Mouse (Mus musculus) liver, embryonic 16.5 days (tissue): ENCODE data around the gene Irs2. TPM values are rescaled to one million over a fixed set of nuclear protein-coding genes. Genes with fewer than 3 reads are reported as not detected.

Experiments used
- ATAC-seq: fragments of 200-750 bp; cut with Nextera tagmentation; 2 replicates; pipeline ENCODE4 v1.8.0; 2017; ENCODE audit warnings: low read depth, mild to moderate bottlenecking, moderate number of reproducible peaks, moderate library complexity
- H3K27ac ChIP-seq: fragments of 300-500 bp; sonication (generic); 2 replicates; pipeline ENCODE4 v1.5.1; 2014; ENCODE audit warnings: mild to moderate bottlenecking, low read length
- H3K27me3 ChIP-seq: fragments of 300-500 bp; sonication (generic); 2 replicates; pipeline ENCODE4 v1.6.1; 2014; ENCODE audit warnings: low read depth, low read length, mixed read lengths; ENCODE audit not compliant: control insufficient read depth, insufficient read depth
- H3K36me3 ChIP-seq: fragments of 300-500 bp; sonication (generic); 2 replicates; pipeline ENCODE4 v1.6.1; 2014; ENCODE audit warnings: mild to moderate bottlenecking; ENCODE audit not compliant: control insufficient read depth, insufficient read depth
- H3K4me1 ChIP-seq: fragments of 300-500 bp; sonication (generic); 2 replicates; pipeline ENCODE4 v1.6.1; 2014; ENCODE audit warnings: low read depth, low read length, mixed read lengths; ENCODE audit not compliant: control insufficient read depth
- H3K4me2 ChIP-seq: fragments of 300-500 bp; sonication (generic); 2 replicates; pipeline ENCODE4 v1.6.1; 2014; ENCODE audit warnings: low read depth, low read length, mixed read lengths
- H3K4me3 ChIP-seq: fragments of 300-500 bp; sonication (generic); 2 replicates; pipeline ENCODE4 v1.5.1; 2014; ENCODE audit warnings: low read depth, mild to moderate bottlenecking, low read length
- H3K9ac ChIP-seq: fragments of 300-500 bp; sonication (generic); 2 replicates; pipeline ENCODE4 v1.6.1; 2014; ENCODE audit warnings: low read depth, low read length
- H3K9me3 ChIP-seq: fragments of 300-500 bp; sonication (generic); replicated peaks from 2 replicates; pipeline ENCODE4 v1.6.1; 2016; ENCODE audit warnings: low read length; ENCODE audit not compliant: control insufficient read depth
- WGBS: fragments of 180-500 bp; shearing (Covaris S2); extraction: QIAGEN DNeasy Blood & Tissue Kit; methylation state at CpG from one replicate; pipeline ENCODE4 v1.1.7; 2014; ENCODE audit not compliant: insufficient replicate concordance; 5-methylcytosine and 5-hydroxymethylcytosine counted together
- polyA plus RNA-seq: library from polyadenylated mRNA; unstranded; fragments of >200 nt; fragmentation: Nextera tagmentation; extraction: Ambion mirVana; gene quantifications from 2 replicates; pipeline ENCODE4 v1.2.1, GENCODE M21; 2015

The Irs2 gene
- polyA plus RNA-seq, 1 experiment from 2014 or later: 3.2 TPM

DNA sequence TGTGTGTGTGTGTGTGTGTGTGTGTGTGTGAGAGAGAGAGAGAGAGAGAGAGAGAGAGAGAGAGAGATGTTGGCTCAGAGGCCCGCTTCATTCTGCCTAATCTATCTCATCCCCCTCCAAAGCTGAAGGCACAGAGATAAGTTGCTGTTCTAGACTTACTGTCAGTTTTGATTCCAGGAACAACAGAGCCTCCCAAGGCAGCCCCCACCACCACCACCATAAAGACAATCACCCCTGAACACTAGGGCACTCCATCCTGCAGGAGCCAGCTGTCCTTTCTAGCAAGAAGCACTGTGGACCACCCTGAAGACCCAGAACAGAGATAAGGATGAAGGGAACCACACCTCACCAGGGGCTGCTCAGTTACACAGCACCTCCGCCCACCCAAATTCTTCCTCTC lies 12.0 kb downstream of the Irs2 start:
- Histone ChIP-seq H3K27me3 (no peaks in the 10 kb centered on the region), H3K9ac (no peak overlapping the region), H3K4me1 (peaks cover 69% of the 10 kb centered on the region), H3K4me3 (0 out of 2 replicates have a peak overlapping the region, but pooled peaks have one; percentile 4), H3K9me3 (no peaks in the 10 kb centered on the region), H3K27ac (peak overlapping the region; percentile 7), H3K36me3 (peaks cover 12% of the 10 kb centered on the region), H3K4me2 (peak overlapping the region; percentile 18)
- ATAC-seq: peak; percentile 75
- WGBS: 28% methylated on average over 2 of the region's 2 CpGs

DNA sequence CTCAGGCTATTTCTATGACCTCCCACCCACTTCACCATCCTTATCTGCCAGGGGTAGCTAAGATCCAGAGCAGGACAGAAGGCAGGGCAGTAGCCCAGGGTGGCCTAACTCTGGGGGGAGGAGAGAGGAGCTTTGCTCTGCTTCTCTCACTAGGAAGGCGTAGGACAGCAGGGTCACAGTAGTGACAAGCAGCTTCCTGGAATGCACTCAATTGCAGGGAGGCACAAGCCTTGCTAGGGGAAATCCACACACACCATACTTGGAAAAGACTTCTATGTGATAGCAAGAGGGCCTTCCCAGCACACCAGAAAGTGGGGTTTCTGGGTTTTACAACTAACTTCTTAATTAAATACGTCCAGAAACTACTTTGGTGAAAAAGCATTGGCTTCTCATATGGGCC lies 12.5 kb downstream of the Irs2 start:
- no peak overlapping the region for H3K4me3 ChIP-seq
- 30% methylated on average over 2 of the region's 2 CpGs for WGBS
- no peak overlapping the region; the same call in 1 of the 2 replicates for H3K9ac ChIP-seq
- H3K36me3 ChIP-seq: peaks cover 12% of the 10 kb centered on the region
- H3K9me3 ChIP-seq: no peaks in the 10 kb centered on the region
- H3K27me3 ChIP-seq: no peaks in the 10 kb centered on the region
- H3K27ac ChIP-seq: peak overlapping the region; percentile 28
- peak overlapping the region; percentile 36; the same call in 1 of the 2 replicates for H3K4me2 ChIP-seq
- peaks cover 69% of the 10 kb centered on the region for H3K4me1 ChIP-seq
- peak; percentile 20 for ATAC-seq

DNA sequence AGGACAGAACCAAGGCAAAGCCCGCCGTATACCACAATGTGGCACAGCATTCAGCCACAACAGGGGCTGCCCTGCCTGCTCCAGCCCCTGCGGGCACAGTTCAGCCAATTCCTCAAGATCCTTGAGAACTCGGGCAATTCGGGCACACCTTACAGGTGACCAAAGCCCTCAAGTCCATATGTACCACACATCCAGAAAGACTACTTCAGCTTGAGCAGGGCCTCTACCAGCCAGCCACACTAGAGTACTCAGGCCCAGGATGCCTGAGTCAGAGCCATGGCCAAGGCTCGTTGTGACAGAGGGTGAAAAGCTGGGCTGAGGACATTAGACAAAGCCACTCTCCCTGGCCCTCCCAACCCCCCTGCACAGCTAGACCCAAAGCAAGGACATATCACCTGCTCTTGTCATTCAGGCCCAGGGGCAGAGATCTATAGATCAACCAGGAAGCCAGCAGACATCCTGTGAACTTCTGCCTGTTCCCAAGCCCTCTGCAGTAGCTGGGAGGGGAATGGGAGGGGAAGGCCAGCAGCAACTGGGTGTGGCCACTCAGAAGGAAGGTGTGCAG lies 13.8 kb downstream of the Irs2 start:
- no peak overlapping the region for H3K4me3 ChIP-seq
- WGBS: 82% methylated on average over 6 of the region's 6 CpGs
- peaks cover 68% of the 10 kb centered on the region for H3K4me1 ChIP-seq
- H3K27me3 ChIP-seq: no peaks in the 10 kb centered on the region
- peaks cover 12% of the 10 kb centered on the region for H3K36me3 ChIP-seq
- no peak overlapping the region for H3K4me2 ChIP-seq
- no peak overlapping the region for H3K27ac ChIP-seq
- ATAC-seq: no peak
- H3K9me3 ChIP-seq: no peaks in the 10 kb centered on the region
- H3K9ac ChIP-seq: no peak overlapping the region

DNA sequence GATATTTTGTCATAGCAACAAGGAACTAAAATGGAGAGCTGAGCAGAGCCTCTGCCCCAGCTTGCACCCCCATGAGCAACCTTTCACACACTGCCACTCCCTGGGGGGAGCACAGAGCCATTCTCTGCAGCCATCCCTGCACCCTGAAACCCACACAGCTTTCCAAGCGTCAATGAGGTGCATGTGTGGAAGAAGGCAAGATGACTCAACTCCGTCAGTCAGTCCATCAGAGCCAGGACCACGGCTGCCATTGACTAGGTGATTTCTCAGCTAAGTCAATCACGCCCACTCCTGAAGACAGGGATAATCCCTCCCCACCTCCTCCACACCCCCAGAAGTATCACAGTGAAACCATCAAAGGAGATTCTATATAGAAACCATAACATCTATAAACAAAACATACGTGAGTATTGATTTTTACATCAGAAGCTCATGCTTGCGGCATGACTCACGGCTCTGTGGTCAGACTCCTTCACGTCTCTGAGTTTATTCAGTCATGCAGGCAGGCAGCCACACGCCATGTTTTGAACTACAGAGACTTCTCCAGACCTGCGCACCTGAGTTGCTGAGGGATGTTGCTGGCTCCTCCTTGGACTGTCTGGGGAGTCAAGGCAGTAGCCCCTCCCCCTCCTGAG lies 14.6 kb downstream of the Irs2 start:
- Histone ChIP-seq H3K9me3 (no peaks in the 10 kb centered on the region), H3K27me3 (no peaks in the 10 kb centered on the region), H3K4me2 (no peak overlapping the region), H3K9ac (no peak overlapping the region), H3K4me3 (no peak overlapping the region), H3K27ac (no peak overlapping the region), H3K4me1 (peaks cover 74% of the 10 kb centered on the region), H3K36me3 (peaks cover 12% of the 10 kb centered on the region)
- ATAC-seq: no peak
- WGBS: 81% methylated on average over 10 of the region's 10 CpGs

DNA sequence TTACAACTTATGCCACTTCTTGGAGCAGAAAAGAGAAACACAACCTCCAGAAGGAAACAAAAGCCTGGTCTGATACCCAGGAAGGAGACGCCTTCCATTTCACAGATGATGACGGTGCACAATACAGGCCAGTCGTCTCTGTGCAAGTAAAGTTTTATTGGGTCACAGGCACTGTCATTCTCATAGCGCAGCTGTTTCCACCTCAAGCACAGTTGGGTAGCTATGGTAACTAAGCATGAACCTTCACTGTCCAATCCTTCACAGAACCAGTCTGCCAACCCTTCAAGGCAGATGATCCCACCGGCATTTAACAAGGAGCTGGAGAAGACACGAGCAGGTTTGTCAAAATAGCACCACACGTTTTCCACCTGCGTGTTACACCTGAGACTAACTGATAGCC lies 16.2 kb downstream of the Irs2 start:
- Histone ChIP-seq H3K9ac (no peak overlapping the region), H3K9me3 (no peaks in the 10 kb centered on the region), H3K27ac (peak overlapping the region; percentile 45), H3K27me3 (no peaks in the 10 kb centered on the region), H3K4me1 (peaks cover 84% of the 10 kb centered on the region), H3K36me3 (peaks cover 8% of the 10 kb centered on the region), H3K4me2 (no peak overlapping the region; the same call in 1 of the 2 replicates), H3K4me3 (no peak overlapping the region)
- ATAC-seq: no peak
- WGBS: 57% methylated on average over 8 of the region's 8 CpGs

DNA sequence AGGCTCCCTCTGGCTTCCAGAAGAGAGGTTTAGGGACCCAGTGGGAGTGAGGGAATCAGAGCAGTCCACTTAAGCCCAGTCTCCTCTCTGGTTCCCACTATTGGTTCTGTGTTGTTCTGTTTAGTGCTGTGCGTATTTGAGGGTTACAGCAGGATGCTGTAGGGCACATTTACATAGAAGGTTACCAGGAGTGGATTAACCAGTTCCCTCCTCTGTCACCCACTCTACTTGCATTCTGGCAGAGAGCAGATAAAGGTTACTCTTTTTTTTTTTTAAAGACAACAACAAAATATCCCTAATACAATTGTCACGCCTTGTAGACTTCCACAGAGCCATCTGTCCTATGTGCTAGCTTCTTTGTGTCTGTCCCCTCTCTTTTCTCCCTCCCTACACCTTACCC lies 16.9 kb downstream of the Irs2 start:
- Histone ChIP-seq H3K4me3 (no peak overlapping the region), H3K9ac (no peak overlapping the region), H3K4me1 (peaks cover 83% of the 10 kb centered on the region), H3K36me3 (peaks cover 13% of the 10 kb centered on the region), H3K4me2 (0 out of 2 replicates have a peak overlapping the region, but pooled peaks have one; percentile 17), H3K27me3 (no peaks in the 10 kb centered on the region), H3K27ac (peak overlapping the region; percentile 62; the same call in 1 of the 2 replicates), H3K9me3 (no peaks in the 10 kb centered on the region)
- WGBS: 36% methylated on average over 2 of the region's 2 CpGs
- peak; percentile 14; the same call in 1 of the 2 replicates for ATAC-seq

DNA sequence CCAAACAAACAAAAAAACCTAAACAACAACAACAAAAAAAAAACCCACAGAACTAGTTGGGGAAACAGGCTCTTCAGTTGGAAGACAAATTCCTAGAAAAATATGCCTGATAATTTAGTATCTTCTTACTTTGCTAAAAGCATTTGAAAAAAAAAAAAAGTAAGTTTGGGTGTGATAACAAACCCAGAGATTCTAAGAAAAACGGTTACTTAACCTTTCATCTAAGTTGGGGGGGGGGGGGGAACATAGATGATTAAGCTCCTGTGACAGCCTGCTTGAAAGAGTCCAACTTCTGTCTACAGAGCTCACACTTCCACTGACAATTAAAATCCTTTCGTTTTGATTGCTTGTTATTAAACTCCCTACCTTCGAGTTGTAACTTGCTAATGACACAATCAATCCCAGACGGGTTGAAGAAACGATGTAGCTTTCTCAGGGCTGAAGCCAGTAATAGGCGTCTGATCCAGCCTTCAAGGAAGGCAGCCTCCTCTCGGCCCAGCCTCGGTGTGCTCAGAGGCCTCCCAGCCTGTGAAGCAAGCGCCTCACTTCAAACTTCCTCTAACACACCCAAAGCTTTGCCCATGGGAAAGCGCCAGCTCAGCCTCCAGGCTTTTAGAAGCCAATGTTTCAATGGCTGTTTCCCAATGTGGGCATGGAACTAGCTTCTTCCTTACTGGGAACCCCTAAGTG lies 17.7 kb downstream of the Irs2 start:
- peak overlapping the region; percentile 17 for H3K4me2 ChIP-seq
- H3K4me1 ChIP-seq: peaks cover 81% of the 10 kb centered on the region
- H3K9me3 ChIP-seq: no peaks in the 10 kb centered on the region
- H3K27ac ChIP-seq: peak overlapping the region; percentile 62
- peak; percentile 31; the same call in 1 of the 2 replicates for ATAC-seq
- H3K36me3 ChIP-seq: peaks cover 16% of the 10 kb centered on the region
- no peaks in the 10 kb centered on the region for H3K27me3 ChIP-seq
- no peak overlapping the region for H3K4me3 ChIP-seq
- 14% methylated on average over 10 of the region's 10 CpGs for WGBS
- H3K9ac ChIP-seq: peak overlapping the region; percentile 36; the same call in 1 of the 2 replicates

DNA sequence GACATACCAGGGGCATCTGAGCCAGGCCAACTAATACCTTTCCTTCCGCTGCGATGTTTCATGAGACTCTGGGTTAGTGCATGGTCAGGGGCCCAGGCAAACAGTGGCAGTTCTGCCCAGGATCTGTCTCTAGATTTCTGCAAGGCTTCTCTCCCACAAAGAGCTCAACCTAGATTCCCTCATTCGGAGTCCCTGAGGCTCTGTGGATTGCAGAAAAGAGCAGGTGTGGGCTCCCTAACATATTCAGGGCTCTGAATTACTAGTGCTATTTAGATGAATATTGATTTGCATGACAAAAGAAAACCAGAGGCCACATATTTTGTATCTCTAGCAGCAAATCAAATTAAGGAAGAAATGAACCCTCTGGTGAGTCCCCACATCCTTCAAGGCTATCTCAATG lies 18.3 kb downstream of the Irs2 start:
- no peak overlapping the region for H3K4me3 ChIP-seq
- peaks cover 19% of the 10 kb centered on the region for H3K36me3 ChIP-seq
- WGBS: 69% methylated on average over 3 of the region's 3 CpGs
- peak overlapping the region; percentile 52; the same call in 1 of the 2 replicates for H3K27ac ChIP-seq
- peaks cover 79% of the 10 kb centered on the region for H3K4me1 ChIP-seq
- ATAC-seq: no peak
- no peaks in the 10 kb centered on the region for H3K9me3 ChIP-seq
- no peak overlapping the region for H3K4me2 ChIP-seq
- H3K27me3 ChIP-seq: no peaks in the 10 kb centered on the region
- no peak overlapping the region for H3K9ac ChIP-seq

DNA sequence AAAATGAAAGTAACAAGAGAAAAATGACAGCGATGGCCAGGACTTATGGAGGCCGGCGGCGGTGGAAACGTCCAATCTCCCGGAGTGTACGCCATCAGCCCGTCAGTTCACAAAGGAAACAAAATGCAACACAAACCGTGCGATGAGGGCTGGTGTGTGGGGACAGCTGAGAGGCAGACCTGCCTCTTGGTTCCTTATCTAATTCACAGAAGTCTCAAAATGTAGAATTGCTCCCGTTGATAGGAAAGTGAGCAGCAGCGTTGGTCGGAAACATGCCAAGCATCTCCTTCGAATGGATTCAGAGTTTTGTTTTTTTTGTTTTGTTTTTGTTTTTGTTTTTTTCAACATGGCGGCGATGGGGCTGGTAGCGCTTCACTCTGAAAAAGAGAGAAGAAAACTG lies 21.6 kb downstream of the Irs2 start:
- Histone ChIP-seq H3K4me2 (no peak overlapping the region), H3K9me3 (no peaks in the 10 kb centered on the region), H3K4me3 (no peak overlapping the region), H3K9ac (no peak overlapping the region; the same call in 1 of the 2 replicates), H3K27me3 (no peaks in the 10 kb centered on the region), H3K27ac (peak overlapping the region; percentile 25), H3K4me1 (peaks cover 62% of the 10 kb centered on the region), H3K36me3 (peaks cover 17% of the 10 kb centered on the region)
- 55% methylated on average over 17 of the region's 17 CpGs for WGBS
- peak; percentile 47; the same call in 1 of the 2 replicates for ATAC-seq
